Mouse (Mus musculus) liver, embryonic 16.5 days (tissue): ENCODE measurements around the gene Fmo1. TPM values are rescaled to one million over a fixed set of nuclear protein-coding genes. Genes with fewer than 3 reads are reported as not detected.

Source experiments
- ATAC-seq: fragments of 200-750 bp; cut with Nextera tagmentation; 2 replicates; pipeline ENCODE4 v1.8.0; 2017; ENCODE audit warnings: low read depth, mild to moderate bottlenecking, moderate number of reproducible peaks, moderate library complexity
- H3K27ac ChIP-seq: fragments of 300-500 bp; sonication (generic); 2 replicates; pipeline ENCODE4 v1.5.1; 2014; ENCODE audit warnings: mild to moderate bottlenecking, low read length
- H3K27me3 ChIP-seq: fragments of 300-500 bp; sonication (generic); 2 replicates; pipeline ENCODE4 v1.6.1; 2014; ENCODE audit warnings: low read depth, low read length, mixed read lengths; ENCODE audit not compliant: control insufficient read depth, insufficient read depth
- H3K36me3 ChIP-seq: fragments of 300-500 bp; sonication (generic); 2 replicates; pipeline ENCODE4 v1.6.1; 2014; ENCODE audit warnings: mild to moderate bottlenecking; ENCODE audit not compliant: control insufficient read depth, insufficient read depth
- H3K4me1 ChIP-seq: fragments of 300-500 bp; sonication (generic); 2 replicates; pipeline ENCODE4 v1.6.1; 2014; ENCODE audit warnings: low read depth, low read length, mixed read lengths; ENCODE audit not compliant: control insufficient read depth
- H3K4me2 ChIP-seq: fragments of 300-500 bp; sonication (generic); 2 replicates; pipeline ENCODE4 v1.6.1; 2014; ENCODE audit warnings: low read depth, low read length, mixed read lengths
- H3K4me3 ChIP-seq: fragments of 300-500 bp; sonication (generic); 2 replicates; pipeline ENCODE4 v1.5.1; 2014; ENCODE audit warnings: low read depth, mild to moderate bottlenecking, low read length
- H3K9ac ChIP-seq: fragments of 300-500 bp; sonication (generic); 2 replicates; pipeline ENCODE4 v1.6.1; 2014; ENCODE audit warnings: low read depth, low read length
- H3K9me3 ChIP-seq: fragments of 300-500 bp; sonication (generic); replicated peaks from 2 replicates; pipeline ENCODE4 v1.6.1; 2016; ENCODE audit warnings: low read length; ENCODE audit not compliant: control insufficient read depth
- WGBS: fragments of 180-500 bp; shearing (Covaris S2); extraction: QIAGEN DNeasy Blood & Tissue Kit; methylation state at CpG from one replicate; pipeline ENCODE4 v1.1.7; 2014; ENCODE audit not compliant: insufficient replicate concordance; 5-methylcytosine and 5-hydroxymethylcytosine counted together
- polyA plus RNA-seq: library from polyadenylated mRNA; unstranded; fragments of >200 nt; fragmentation: Nextera tagmentation; extraction: Ambion mirVana; gene quantifications from 2 replicates; pipeline ENCODE4 v1.2.1, GENCODE M21; 2015

Fmo1 gene
- polyA plus RNA-seq, 1 experiment from 2014 or later = 39.5 TPM

DNA sequence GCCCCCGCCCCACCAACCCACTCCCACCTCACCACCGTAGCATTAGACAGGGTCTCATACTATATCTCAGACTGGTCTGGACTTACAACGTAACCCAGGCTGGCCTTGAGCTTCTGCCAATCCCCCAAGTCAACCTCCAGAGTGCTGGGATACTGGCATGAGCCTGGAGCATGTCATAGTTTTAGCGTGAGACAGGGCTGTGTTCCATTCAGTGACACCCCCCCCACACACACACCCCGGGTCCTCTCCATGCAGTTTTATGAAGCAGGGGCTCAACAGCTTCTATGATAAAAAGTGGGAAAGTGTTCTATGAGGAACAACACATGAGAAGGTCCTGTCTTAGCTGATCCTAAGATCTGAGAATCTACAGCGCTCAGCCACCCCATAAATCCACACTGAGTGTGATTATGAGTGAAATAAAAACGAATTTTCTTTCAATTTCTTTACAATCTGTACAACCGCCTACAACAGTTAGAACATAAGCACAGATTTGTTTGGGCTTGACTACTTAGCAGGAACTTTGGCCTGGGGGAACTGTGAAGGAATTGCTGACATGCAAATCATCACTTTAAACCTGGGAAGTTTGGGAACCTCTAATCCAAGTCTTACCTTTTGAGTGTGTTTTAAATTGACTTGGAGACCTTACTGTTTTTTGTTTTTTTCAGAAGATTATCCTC lies 1.5 kb downstream of the Fmo1 start:
- Histone ChIP-seq H3K27ac (peak overlapping the region; percentile 51), H3K9ac (no peak overlapping the region), H3K9me3 (no peaks in the 10 kb centered on the region), H3K4me2 (peak overlapping the region; percentile 36), H3K27me3 (no peaks in the 10 kb centered on the region), H3K4me1 (no peaks in the 10 kb centered on the region), H3K4me3 (peak overlapping the region; percentile 25), H3K36me3 (no peaks in the 10 kb centered on the region)
- peak; percentile 20; the same call in 1 of the 2 replicates for ATAC-seq
- 56% methylated on average over 8 of the region's 8 CpGs for WGBS

- H3K9ac ChIP-seq = no peak overlapping the region
Observed at GRCm38 (mm10) chr1:162864279-162864678, 2.1 kb downstream of the Fmo1 start.

GRCm38 (mm10) chr1:162863579-162863978 lies 2.8 kb downstream of the Fmo1 start:
- Histone ChIP-seq H3K9me3 (no peaks in the 10 kb centered on the region), H3K4me2 (no peak overlapping the region), H3K4me3 (no peak overlapping the region), H3K27me3 (no peaks in the 10 kb centered on the region), H3K27ac (no peak overlapping the region), H3K4me1 (no peaks in the 10 kb centered on the region), H3K36me3 (no peaks in the 10 kb centered on the region), H3K9ac (no peak overlapping the region)
- no peak for ATAC-seq
- WGBS = 59% methylated on average over 3 of the region's 3 CpGs

More at GRCm38 (mm10) chr1:162864279-162864678, 2.1 kb downstream of the Fmo1 start:
- Histone ChIP-seq H3K27me3 (no peaks in the 10 kb centered on the region), H3K4me3 (peak overlapping the region; percentile 25; the same call in 1 of the 2 replicates), H3K4me2 (peak overlapping the region; percentile 36; the same call in 1 of the 2 replicates), H3K4me1 (no peaks in the 10 kb centered on the region), H3K36me3 (no peaks in the 10 kb centered on the region), H3K27ac (no peak overlapping the region), H3K9me3 (no peaks in the 10 kb centered on the region)
- WGBS = 68% methylated on average over 5 of the region's 5 CpGs
- no peak for ATAC-seq

DNA sequence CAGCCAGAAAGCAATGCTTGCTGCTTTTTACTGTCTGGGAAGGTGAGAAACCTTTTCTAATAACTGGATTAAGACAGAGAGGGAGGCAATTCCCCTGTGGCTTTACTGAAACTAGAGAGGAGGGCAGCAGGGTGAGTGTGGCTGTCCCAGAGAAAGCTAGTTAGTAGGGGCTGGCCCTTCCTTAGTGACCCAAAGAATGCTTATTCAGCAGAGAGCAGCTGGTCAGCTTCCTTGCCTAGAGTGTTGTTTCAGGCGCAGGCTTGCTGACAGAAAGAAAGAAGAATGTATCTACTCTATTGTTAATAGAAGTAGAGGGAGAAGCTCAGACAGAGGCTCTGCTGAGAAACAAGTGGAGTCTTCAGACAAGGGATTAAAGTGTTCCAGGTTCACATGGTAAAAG lies 4.1 kb downstream of the Fmo1 start:
- Histone ChIP-seq H3K9ac (no peak overlapping the region), H3K36me3 (no peaks in the 10 kb centered on the region), H3K4me1 (no peaks in the 10 kb centered on the region; the same call in none of the 2 replicates), H3K4me3 (no peak overlapping the region), H3K4me2 (no peak overlapping the region), H3K27ac (peak overlapping the region; percentile 10; the same call in 1 of the 2 replicates), H3K9me3 (no peaks in the 10 kb centered on the region), H3K27me3 (no peaks in the 10 kb centered on the region)
- 62% methylated on average over 1 of the region's 1 CpGs for WGBS
- no peak for ATAC-seq

DNA sequence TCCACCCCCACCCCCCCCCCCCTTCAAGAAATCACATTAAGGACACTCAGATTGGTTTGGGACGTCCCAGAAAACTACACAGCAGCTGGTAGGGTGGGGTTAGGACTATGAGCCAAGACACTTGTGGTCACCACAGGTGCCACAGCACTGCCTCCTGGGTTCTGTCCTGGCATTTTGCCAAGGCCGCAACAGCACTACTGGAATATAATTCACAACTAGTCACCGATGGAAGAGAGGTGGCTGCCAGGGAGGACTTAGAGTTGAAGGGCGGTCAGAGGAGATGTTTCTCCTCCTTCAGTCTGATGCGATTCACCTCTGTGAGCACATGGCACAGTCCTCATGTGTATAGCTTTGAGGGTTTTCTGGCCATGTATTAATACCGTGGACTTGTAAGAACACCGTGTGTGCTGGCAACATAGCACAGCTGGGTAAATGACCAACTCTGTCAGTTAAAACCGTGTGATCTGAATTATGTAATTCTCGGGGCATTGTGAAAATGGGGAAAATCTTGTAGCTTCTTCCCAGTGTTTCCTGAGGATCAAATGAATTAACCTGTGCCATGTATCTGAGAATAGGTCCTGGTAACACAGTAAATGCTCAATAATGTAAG lies 6.3 kb downstream of the Fmo1 start:
- H3K9ac ChIP-seq = no peak overlapping the region
- H3K9me3 ChIP-seq = no peaks in the 10 kb centered on the region
- no peak for ATAC-seq
- no peak overlapping the region for H3K27ac ChIP-seq
- H3K4me1 ChIP-seq = no peaks in the 10 kb centered on the region; the same call in none of the 2 replicates
- WGBS = 69% methylated on average over 9 of the region's 9 CpGs
- H3K4me2 ChIP-seq = no peak overlapping the region
- H3K36me3 ChIP-seq = no peaks in the 10 kb centered on the region
- H3K27me3 ChIP-seq = no peaks in the 10 kb centered on the region
- H3K4me3 ChIP-seq = no peak overlapping the region

DNA sequence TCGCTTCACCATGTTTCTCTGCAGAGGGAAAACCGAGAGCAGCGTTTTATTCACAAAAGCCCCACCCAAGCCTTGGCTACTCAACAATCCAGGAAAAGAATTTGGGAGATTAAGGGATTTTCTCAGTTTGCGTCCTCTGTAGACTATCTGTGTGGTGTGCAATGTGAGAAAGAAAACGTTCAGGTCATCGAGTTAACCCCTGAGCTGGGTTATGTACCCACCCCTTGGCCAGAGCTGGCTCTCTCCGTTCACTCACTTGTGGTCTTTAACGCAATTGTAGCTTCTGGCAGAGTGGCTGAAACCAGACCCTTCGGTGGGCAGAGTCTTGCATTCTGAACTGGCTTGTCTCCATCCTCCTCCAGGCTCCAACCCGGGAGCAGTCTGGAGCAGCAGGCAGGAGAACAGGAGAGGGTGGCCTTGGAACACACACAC lies 6.8 kb downstream of the Fmo1 start:
- H3K9me3 ChIP-seq = no peaks in the 10 kb centered on the region
- no peak overlapping the region for H3K4me2 ChIP-seq
- no peak overlapping the region for H3K4me3 ChIP-seq
- no peaks in the 10 kb centered on the region for H3K36me3 ChIP-seq
- no peaks in the 10 kb centered on the region for H3K27me3 ChIP-seq
- ATAC-seq = 0 out of 2 replicates have a peak, but pooled peaks have one; percentile 9
- no peak overlapping the region for H3K9ac ChIP-seq
- H3K27ac ChIP-seq = no peak overlapping the region
- no peaks in the 10 kb centered on the region; the same call in none of the 2 replicates for H3K4me1 ChIP-seq
- 63% methylated on average over 10 of the region's 10 CpGs for WGBS

GRCm38 (mm10) chr1:162858748-162859130 lies 7.7 kb downstream of the Fmo1 start:
- H3K9me3 ChIP-seq = no peaks in the 10 kb centered on the region
- WGBS = 66% methylated on average over 12 of the region's 12 CpGs
- no peak overlapping the region for H3K27ac ChIP-seq
- ATAC-seq = no peak
- no peaks in the 10 kb centered on the region for H3K36me3 ChIP-seq
- H3K9ac ChIP-seq = no peak overlapping the region
- peak overlapping the region; percentile 17; the same call in 1 of the 2 replicates for H3K4me2 ChIP-seq
- H3K4me1 ChIP-seq = peaks cover 2% of the 10 kb centered on the region
- H3K4me3 ChIP-seq = no peak overlapping the region
- H3K27me3 ChIP-seq = no peaks in the 10 kb centered on the region

GRCm38 (mm10) chr1:162857766-162858747 lies 8.4 kb downstream of the Fmo1 start:
- Histone ChIP-seq H3K9ac (no peak overlapping the region), H3K4me1 (peaks cover 5% of the 10 kb centered on the region), H3K27ac (no peak overlapping the region), H3K4me3 (no peak overlapping the region), H3K36me3 (no peaks in the 10 kb centered on the region), H3K27me3 (no peaks in the 10 kb centered on the region), H3K4me2 (no peak overlapping the region), H3K9me3 (no peaks in the 10 kb centered on the region)
- ATAC-seq = no peak
- 61% methylated on average over 17 of the region's 18 CpGs for WGBS
